Mouse (Mus musculus) common myeloid progenitor, adult 5-6 weeks (primary cell): ENCODE results near the gene Mid2. TPM values are rescaled to one million over a fixed set of nuclear protein-coding genes. Genes with fewer than 3 reads are reported as not detected.

Source experiments
- total RNA-seq: library from RNA; stranded (forward); fragments of 200-1000, 187-1606 nt; gene quantifications from 2 replicates; pipeline ENCODE4 v1.2.3, GENCODE M21; 2017

The Mid2 gene
- total RNA-seq, 1 experiment from 2014 or later: 0.23 TPM

Other genes starting within 250 kb of the Mid2 start
- gene Prps1, start 208.0 kb upstream of the Mid2 start, total RNA-seq: 64.7 and 68.9 TPM in 2 replicates
- gene Tsc22d3, start 63.9 kb upstream of the Mid2 start, total RNA-seq: 30.5 and 35.1 TPM in 2 replicates
- gene Tex13b, start 148.8 kb downstream of the Mid2 start, total RNA-seq: not detected in 2 replicates
- not detected in 2 replicates for gene Vsig1, start 243.0 kb downstream of the Mid2 start, total RNA-seq